Mouse (Mus musculus) retina, postnatal 7 days (tissue): Measurements from ENCODE around the gene Hist1h1d.
"Not testable (repeated sequence)": the region's sequence is repeated elsewhere in the genome, so short reads cannot be mapped to it uniquely, and the experiment has no call there.

Experiments used
- DNase-seq: peaks from one replicate; pipeline ENCODE4 v3.0.0-alpha.2; 2012; ENCODE audit warnings: low read depth, low spot score

Hist1h1d gene

DNA sequence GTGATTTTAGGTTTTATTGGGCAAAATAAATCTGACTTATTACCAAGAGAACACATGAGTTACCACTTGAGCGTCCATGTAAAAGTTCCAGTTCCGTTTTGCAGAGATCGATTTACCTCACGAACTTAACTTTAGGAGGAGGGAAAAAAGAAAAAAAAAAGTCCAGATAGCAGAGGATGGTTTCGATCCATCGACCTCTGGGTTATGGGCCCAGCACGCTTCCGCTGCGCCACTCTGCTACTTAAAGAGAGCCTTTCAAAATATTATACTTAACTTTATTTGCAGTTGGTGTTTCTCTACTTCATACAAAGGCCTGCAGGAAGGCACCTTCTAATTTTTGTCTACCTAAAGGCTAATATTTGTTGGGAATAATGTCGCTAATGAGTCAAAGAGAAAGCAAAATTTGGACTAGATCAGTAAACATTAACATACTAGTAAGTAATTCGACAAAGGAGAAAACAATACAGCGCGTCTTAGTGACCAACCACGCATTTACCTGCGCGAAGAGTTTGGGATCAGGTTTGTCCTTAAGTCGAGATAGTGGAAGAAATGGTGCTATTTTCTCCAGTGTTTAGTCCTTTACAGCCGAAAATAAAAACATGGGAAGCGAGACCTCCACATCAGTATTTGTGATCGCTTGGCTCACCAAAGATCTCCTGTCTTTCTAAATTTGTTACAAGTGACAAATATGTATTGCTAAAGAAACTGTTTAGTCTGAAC lies 22.7 kb upstream of the Hist1h1d start:
- DNase-seq: no peak

DNA sequence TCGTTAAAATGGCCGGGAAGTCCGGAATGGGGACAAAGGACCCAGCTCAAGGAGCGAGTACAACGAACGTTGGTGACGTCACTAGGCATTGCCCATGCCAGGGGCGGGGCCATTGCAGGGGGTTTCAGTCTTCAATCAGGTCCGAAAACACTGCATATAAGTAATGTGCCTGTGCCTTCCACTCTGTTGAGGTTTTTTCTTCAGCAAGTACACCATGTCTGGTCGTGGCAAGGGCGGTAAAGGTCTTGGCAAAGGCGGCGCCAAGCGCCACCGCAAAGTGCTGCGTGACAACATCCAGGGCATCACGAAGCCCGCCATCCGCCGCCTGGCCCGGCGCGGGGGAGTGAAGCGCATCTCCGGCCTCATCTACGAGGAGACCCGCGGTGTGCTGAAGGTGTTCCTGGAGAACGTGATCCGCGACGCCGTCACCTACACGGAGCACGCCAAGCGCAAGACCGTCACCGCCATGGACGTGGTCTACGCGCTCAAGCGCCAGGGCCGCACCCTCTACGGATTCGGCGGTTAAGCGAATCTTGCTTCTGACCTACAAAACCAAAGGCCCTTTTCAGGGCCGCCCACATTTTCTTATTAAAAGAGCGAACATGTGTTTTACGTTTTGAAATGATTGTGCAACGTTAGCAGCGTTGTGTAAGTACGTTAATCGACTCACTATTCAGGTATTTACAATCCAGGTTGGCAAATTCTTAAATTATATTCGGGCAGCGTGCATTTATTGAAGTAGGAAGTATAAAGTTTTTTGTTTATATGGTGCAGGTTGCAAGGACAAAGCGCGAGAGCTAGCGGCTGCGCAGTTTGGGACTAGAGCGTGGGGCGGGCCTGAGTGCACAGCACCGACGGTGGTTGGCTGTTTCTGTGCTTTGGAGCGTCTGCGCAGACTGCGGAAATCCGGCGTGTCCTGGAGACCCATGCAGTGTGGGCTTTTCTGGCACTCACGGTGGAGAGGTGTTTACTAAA lies 21.9 kb upstream of the Hist1h1d start, which contains the start of gene Hist1h4h:
TSS of gene Hist1h4h (plus strand) at position 150 of the 975 bp plus-strand sequence.
- DNase-seq: peak; percentile 92

DNA sequence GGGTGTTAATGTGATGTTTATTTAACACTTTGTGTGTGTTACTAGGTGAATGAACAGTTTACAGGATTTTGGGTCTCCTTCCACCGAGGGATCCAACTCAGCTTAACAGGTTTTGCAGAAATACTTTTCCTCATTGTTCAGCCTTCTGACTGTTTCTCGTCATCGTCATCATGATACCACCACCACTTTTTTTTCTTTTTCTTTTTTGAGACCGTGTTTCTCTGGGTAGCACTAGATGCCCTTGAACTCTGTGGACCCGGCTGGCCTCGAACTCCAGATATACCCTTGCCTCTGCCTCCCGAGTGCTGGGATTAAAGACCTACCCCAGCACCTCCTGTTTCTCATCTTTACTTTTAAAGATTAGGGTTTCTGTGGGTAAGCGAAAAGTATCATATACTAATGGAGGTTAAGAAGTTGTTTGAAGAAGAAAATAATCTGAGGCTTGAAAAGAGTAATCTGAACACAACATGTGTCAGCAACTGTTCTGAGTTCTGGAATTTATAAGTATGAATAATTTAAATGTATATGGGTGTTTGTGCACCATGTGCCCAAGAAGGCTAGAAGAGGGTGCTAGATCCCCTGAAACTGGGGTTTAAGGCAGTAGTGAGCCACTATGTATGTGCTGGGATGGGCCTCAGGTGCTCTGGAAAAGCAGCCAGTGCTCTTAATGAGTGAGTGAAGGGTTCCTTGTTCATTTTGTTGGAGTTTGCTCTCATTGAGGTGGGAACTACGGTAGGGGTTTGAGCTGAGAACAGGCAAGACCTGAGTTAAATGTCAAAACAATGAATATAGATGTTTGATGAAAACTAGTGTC lies 20.6 kb upstream of the Hist1h1d start:
- DNase-seq: no peak

DNA sequence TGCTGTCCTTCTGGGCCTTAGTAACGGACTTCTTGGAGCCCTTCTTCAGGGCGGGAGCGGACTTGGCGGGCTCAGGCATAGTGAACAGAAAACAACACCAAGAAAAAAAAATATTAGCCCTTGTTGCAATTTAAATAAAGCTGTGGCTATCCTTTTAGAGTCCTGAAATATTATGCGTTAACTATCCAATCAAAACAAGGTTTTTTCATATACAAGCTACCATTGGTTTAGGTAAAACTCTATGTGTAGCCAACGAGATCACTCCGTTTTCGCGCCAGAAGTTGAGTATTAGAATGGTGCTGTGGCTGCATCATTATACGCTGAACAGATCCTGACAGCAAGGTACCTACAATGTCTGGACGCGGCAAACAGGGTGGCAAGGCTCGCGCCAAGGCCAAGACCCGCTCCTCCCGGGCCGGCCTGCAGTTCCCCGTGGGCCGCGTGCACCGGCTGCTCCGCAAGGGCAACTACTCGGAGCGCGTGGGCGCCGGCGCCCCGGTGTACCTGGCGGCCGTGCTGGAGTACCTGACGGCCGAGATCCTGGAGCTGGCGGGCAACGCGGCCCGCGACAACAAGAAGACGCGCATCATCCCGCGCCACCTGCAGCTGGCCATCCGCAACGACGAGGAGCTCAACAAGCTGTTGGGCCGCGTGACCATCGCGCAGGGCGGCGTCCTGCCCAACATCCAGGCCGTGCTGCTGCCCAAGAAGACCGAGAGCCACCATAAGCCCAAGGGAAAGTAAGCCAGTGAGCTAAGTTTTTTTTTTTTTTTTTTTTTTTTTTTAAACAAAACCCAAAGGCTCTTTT lies 19.3 kb upstream of the Hist1h1d start, which contains the start of gene Hist1h2af:
TSS of gene Hist1h2af (plus strand) at position 347 of the 808 bp plus-strand sequence.
- DNase-seq: not testable (repeated sequence)

- no peak for DNase-seq
Observed at GRCm38 (mm10) chr13:23534368-23535131, 18.5 kb upstream of the Hist1h1d start.

GRCm38 (mm10) chr13:23535137-23536075 lies 17.7 kb upstream of the Hist1h1d start, which contains the start of gene Hist1h3g:
Hist1h3g (plus strand) TSS chr13:23535422.
- DNase-seq: not testable (repeated sequence)

GRCm38 (mm10) chr13:23536076-23536822 lies 16.8 kb upstream of the Hist1h1d start:
- DNase-seq: no peak

DNA sequence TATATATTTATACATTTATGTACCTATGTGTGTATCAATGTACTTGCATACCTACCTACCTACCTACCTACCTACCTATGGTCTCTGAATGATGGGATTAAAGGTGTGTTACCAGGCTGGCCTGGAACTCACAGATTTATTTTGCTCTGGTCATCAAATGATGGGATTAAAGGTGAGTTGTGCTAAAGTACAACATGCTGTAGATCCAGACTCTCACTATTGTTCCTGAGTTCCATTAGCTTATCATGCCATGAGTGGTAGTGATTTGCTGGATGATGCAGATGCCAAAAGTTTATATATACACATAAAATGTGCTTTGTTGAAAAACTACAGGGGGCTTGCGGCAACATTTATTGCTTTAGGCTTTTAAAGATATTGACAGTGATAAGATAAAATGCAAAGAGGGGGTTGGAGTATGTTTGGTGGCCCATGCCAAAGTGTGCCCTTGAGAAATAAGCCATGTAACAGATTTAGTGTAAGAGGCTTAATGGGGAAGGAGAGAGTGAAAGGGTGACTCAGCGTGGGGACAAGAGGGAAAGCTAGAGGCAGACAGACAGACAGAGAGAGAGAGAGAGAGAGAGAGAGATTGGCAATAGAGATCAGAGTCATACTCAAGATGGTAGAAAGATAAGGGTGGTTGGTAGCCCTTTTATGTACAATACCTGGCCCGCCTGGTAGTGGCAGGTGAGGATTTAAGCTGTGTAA lies 15.9 kb upstream of the Hist1h1d start:
- DNase-seq: no peak

- no peak for DNase-seq
Observed at GRCm38 (mm10) chr13:23538249-23538648, 14.8 kb upstream of the Hist1h1d start.

- not testable (repeated sequence) for DNase-seq
Observed at GRCm38 (mm10) chr13:23539821-23540220, 13.2 kb upstream of the Hist1h1d start.

GRCm38 (mm10) chr13:23541497-23541896 lies 11.6 kb upstream of the Hist1h1d start:
- no peak for DNase-seq

GRCm38 (mm10) chr13:23542225-23542980 lies 10.7 kb upstream of the Hist1h1d start:
- not testable (repeated sequence) for DNase-seq

DNA sequence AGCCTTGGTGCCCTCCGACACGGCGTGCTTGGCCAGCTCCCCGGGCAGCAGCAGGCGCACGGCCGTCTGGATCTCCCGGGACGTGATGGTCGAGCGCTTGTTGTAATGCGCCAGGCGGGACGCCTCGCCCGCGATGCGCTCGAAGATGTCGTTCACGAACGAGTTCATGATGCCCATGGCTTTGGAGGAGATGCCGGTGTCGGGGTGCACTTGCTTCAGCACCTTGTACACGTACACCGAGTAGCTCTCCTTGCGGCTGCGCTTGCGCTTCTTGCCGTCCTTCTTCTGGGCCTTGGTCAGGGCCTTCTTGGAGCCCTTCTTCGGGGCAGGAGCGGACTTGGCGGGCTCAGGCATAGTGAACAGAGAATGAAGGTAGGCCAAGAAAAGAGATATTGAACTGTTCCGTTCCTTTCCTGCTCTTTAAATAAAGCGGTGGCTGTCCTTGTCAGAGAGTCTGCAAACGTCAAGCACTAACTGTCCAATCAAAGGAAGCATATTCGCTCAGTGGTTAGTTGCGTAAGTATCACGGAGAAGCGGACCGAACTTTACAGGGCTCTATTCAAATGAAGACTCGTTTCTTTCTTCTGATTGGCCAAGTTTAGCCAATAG lies 10.0 kb upstream of the Hist1h1d start, which contains the start of gene Hist1h2bh:
TSS of gene Hist1h2bh (minus strand) at position 394 of the 609 bp plus-strand sequence.
- not testable (repeated sequence) for DNase-seq

GRCm38 (mm10) chr13:23543965-23544786 lies 8.9 kb upstream of the Hist1h1d start, which contains the start of gene Hist1h3f:
Hist1h3f (plus strand) TSS chr13:23544052.
- DNase-seq: peak; percentile 89

GRCm38 (mm10) chr13:23544787-23545120 lies 8.3 kb upstream of the Hist1h1d start:
- not testable (repeated sequence) for DNase-seq
